Mouse (Mus musculus) neural tube, embryonic 10.5 days (tissue): ENCODE results near the gene Zfp101.
A peak's percentile ranks its signal among the peaks of the same experiment; 100 is the strongest.

Experiments
- DNase-seq: peaks from one replicate; pipeline ENCODE4 v3.0.0-alpha.2; 2017; ENCODE audit warnings: low spot score; ENCODE audit errors: extremely low spot score

Zfp101 gene

GRCm38 (mm10) chr17:33394182-33395034 lies at the start of gene Zfp101:
Gene Zfp101 (minus strand): TSS chr17:33394641.
- peak; percentile 83 for DNase-seq

GRCm38 (mm10) chr17:33441159-33441558 lies 46.7 kb upstream of the Zfp101 start:
- DNase-seq: no peak

GRCm38 (mm10) chr17:33439922-33440321 lies 45.5 kb upstream of the Zfp101 start:
- DNase-seq: no peak

GRCm38 (mm10) chr17:33439148-33439547 lies 44.7 kb upstream of the Zfp101 start:
- peak; percentile 63 for DNase-seq

- no peak for DNase-seq
These were observed 37.8 kb upstream of the Zfp101 start, which contains the start of gene Actl9 for GRCm38 (mm10) chr17:33432019-33432946. Gene Actl9 (plus strand): TSS chr17:33432896.

- DNase-seq: no peak
These were observed 2.2 kb downstream of the Zfp101 start for GRCm38 (mm10) chr17:33392271-33392670.

- no peak for DNase-seq
These were observed 8.7 kb downstream of the Zfp101 start for GRCm38 (mm10) chr17:33385705-33386104.

GRCm38 (mm10) chr17:33372795-33373194 lies 21.6 kb downstream of the Zfp101 start:
- no peak for DNase-seq

- DNase-seq: peak; percentile 85
These were observed 35.7 kb downstream of the Zfp101 start, which contains the start of gene Zfp81 for GRCm38 (mm10) chr17:33358411-33359384. Gene Zfp81 (minus strand): TSS chr17:33358878.

- no peak for DNase-seq
These were observed 41.5 kb downstream of the Zfp101 start for GRCm38 (mm10) chr17:33352981-33353380.
